Mouse (Mus musculus) liver (tissue): ENCODE results near the gene Srm.
A peak's percentile ranks its signal among the peaks of the same experiment; 100 is the strongest.

Experiments
- DNase-seq: peaks from one replicate; pipeline ENCODE4 v3.0.0-alpha.2; 2020; ENCODE audit warnings: mixed read lengths

The Srm gene

GRCm38 (mm10) chr4:148591171-148591630 lies at the start of gene Srm:
TSS of gene Srm (plus strand) at chr4:148591503.
- DNase-seq: peak; percentile 97

GRCm38 (mm10) chr4:148549106-148549505 lies 42.2 kb upstream of the Srm start:
- no peak for DNase-seq

GRCm38 (mm10) chr4:148557766-148558165 lies 33.5 kb upstream of the Srm start:
- DNase-seq: no peak

GRCm38 (mm10) chr4:148558297-148559000 lies 32.9 kb upstream of the Srm start, which contains the start of gene Exosc10:
TSS of gene Exosc10 (plus strand) at chr4:148558429.
- DNase-seq: peak; percentile 93

GRCm38 (mm10) chr4:148562676-148563075 lies 28.6 kb upstream of the Srm start:
- DNase-seq: no peak

GRCm38 (mm10) chr4:148563595-148563994 lies 27.7 kb upstream of the Srm start:
- no peak for DNase-seq

GRCm38 (mm10) chr4:148570138-148570537 lies 21.2 kb upstream of the Srm start:
- no peak for DNase-seq

GRCm38 (mm10) chr4:148570693-148571295 lies 20.5 kb upstream of the Srm start:
- no peak for DNase-seq

- no peak for DNase-seq
Observed at GRCm38 (mm10) chr4:148573222-148573621, 18.1 kb upstream of the Srm start.

GRCm38 (mm10) chr4:148580765-148581164 lies 10.5 kb upstream of the Srm start:
- DNase-seq: no peak

- no peak for DNase-seq
Observed at GRCm38 (mm10) chr4:148581422-148581821, 9.9 kb upstream of the Srm start.

GRCm38 (mm10) chr4:148583257-148583656 lies 8.0 kb upstream of the Srm start:
- DNase-seq: no peak

- no peak for DNase-seq
Observed at GRCm38 (mm10) chr4:148586648-148587047, 4.7 kb upstream of the Srm start.

- no peak for DNase-seq
Observed at GRCm38 (mm10) chr4:148588793-148589192, 2.5 kb upstream of the Srm start.

- DNase-seq: no peak
Observed at GRCm38 (mm10) chr4:148589565-148589964, 1.7 kb upstream of the Srm start.

- peak; percentile 18 for DNase-seq
Observed at GRCm38 (mm10) chr4:148590421-148591170, 707 bp upstream of the Srm start.

- peak; percentile 58 for DNase-seq
Observed at GRCm38 (mm10) chr4:148591637-148592380, 506 bp downstream of the Srm start.

- DNase-seq: no peak
Observed at GRCm38 (mm10) chr4:148593996-148594395, 2.7 kb downstream of the Srm start.

GRCm38 (mm10) chr4:148595916-148596315 lies 4.6 kb downstream of the Srm start:
- DNase-seq: no peak

- no peak for DNase-seq
Observed at GRCm38 (mm10) chr4:148596731-148597130, 5.4 kb downstream of the Srm start.

- DNase-seq: no peak
Observed at GRCm38 (mm10) chr4:148598826-148599225, 7.5 kb downstream of the Srm start.

GRCm38 (mm10) chr4:148600316-148600715 lies 9.0 kb downstream of the Srm start:
- no peak for DNase-seq

- DNase-seq: no peak
Observed at GRCm38 (mm10) chr4:148601871-148602270, 10.6 kb downstream of the Srm start.
